Mouse (Mus musculus) liver, adult 2 months (tissue): ENCODE data around the gene Sox5.

Experiments used
- CTCF ChIP-seq: fragments of 200-500 bp; IDR thresholded peaks from 2 replicates; pipeline ENCODE4 v1.5.1; 2011; ENCODE audit warnings: low read depth, low read length, control low read depth
- POLR2A ChIP-seq: fragments of 200-500 bp; IDR thresholded peaks from 2 replicates; pipeline ENCODE4 v1.6.1; 2011; ENCODE audit warnings: low read length, control low read depth; ENCODE audit not compliant: insufficient read depth; ENCODE audit errors: extremely low read depth

DNA sequence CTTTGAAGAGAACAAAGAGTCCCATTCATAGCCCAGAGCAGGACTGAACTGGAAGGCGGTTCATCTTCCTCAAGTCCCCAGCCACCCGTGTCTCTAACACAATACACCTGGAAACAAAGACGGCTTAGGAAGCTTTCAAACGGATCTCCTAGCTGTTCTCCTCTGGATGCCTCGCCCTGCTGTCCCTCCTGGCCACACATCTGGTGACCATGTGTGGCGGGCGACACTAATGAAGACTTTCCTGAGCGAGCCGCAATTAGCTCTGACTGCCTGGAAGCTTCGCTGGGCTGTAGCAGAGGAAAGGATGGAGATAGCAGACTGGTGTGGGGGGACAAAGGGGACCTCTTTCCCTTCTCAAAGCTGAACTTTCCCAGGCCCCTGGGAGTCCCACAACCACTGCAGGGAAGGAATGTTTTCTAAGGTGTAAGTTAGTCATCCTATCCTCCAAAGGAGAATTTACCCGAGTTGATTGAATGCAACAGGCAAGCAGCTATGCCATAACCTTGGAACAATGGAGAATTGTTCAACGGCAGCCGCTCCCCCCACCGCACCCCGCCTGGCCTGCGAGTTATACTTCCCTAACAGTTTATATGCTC lies 517.4 kb downstream of the Sox5 start:
- no peak for TF ChIP-seq POLR2A
- no peak for TF ChIP-seq CTCF
